Mouse (Mus musculus): Measurements from ENCODE around the gene Hoxa4.

The Hoxa4 gene

DNA sequence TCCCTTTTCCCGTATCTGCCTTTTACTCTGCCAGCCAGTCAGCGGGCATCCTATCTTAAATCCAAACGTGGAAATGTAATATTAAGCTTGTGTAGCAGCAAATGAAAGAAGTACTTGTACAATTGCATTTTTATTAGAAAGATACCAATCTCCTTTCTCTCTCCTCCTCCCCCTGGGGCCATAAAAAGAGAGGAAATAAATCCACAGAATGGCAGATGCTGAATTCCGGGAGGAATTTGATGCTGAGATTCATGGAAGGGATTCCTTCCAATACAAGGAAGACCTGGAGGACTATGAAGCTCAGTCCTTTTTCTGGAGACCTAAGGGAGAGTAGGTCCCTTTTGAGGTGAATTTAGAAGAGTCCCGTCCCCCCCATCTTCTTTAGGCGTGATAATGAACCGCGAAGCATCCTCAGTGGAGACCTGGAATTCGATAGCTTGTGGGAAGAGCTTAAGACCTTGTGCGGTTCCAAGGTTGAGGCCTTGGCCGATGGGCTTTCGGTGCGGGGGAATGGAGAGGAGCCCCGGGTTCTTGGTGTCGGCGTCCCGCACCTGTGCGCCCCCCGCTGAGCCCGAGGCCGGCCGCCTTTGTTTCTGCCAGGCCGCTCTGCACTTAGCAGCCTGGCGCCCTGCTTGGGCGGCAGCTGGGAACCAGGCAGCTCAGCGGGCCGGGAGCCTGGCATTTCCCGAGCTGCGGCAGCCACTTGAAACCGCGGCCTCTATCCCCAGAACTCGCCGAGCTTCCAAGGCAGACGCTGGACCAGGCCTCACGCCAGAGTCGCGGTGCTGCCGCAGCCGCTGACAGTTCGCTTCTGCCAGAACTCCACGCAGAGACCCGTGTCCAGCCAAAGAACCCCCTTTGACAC is 23.1 kb downstream of the Hoxa4 start:
- in situ Hi-C loops (cut with MboI, MseI) = no loop called here

DNA sequence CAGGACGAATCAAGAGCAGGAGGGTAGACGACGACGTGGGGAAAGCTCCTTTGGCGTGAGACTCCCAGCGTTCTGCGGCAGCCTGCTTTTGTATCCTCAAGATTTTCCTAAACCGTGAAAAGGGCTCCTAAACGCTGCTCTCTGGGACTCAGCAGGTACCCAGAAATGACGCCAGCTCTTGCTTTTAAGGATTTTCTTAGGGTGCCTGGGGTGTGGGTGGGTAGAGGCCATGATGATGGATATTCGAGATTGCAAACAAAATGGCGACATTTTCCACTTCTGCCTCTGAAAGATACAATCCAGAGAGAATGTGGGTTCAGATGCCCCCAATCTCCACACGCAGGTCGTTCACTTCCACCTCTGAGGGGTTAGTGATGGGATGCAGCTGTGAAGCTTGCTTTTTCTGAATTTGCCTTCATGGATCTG is 23.8 kb downstream of the Hoxa4 start:
- in situ Hi-C loops (cut with MboI, MseI) = no loop called here

DNA sequence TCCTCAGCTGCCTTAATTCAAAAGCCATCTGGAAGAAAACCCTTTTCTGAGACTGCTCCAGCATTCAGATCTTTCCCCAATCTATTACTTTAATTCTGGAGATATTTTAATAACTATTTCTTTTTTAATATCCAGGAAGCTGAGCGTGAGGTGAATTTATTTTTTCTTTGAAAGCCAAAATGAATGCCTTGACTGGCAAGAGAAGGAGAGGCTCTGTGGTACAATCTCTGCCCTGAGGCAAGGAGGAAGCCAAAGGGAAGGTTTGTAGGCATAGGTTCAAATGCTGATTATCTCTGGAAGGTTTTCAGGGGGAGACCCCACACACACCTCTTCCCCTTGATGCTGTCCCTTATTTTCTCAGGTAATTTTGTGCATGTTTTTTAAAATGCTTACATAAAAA is 24.4 kb downstream of the Hoxa4 start:
- in situ Hi-C loops (cut with MboI, MseI) = no loop called here

DNA sequence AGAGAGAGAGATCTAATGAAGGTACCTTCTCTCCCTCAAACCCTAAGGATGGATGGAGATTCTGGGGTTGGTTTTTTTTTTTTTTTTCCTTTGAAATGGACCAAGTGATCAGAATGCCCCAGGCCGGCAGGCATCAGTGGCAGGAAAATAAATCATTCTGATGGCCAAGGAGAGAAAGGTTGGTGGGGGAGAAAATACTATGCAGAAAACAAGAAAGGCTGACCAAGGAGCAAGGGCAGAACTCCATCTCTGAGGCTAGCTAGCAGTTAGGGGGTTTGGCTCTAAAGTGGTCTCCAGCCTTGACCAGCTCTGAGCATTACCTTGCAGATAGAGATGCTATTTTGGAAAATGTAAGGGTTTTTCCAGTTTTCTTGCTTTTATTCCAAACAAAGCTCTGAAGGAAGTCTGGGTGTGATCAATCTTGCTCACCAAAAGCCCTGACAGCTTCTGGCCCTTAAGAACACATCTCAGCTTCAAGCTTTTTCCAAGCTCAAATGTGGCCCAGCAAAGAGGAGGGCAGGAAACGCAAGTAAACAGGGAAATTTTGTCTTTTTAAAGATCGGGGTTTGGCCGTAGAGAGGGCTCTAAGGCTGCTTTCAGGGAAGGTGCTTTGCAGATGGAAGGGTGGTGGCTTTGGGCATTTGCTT is 25.0 kb downstream of the Hoxa4 start:
- in situ Hi-C loops (cut with MboI, MseI) = no loop called here

DNA sequence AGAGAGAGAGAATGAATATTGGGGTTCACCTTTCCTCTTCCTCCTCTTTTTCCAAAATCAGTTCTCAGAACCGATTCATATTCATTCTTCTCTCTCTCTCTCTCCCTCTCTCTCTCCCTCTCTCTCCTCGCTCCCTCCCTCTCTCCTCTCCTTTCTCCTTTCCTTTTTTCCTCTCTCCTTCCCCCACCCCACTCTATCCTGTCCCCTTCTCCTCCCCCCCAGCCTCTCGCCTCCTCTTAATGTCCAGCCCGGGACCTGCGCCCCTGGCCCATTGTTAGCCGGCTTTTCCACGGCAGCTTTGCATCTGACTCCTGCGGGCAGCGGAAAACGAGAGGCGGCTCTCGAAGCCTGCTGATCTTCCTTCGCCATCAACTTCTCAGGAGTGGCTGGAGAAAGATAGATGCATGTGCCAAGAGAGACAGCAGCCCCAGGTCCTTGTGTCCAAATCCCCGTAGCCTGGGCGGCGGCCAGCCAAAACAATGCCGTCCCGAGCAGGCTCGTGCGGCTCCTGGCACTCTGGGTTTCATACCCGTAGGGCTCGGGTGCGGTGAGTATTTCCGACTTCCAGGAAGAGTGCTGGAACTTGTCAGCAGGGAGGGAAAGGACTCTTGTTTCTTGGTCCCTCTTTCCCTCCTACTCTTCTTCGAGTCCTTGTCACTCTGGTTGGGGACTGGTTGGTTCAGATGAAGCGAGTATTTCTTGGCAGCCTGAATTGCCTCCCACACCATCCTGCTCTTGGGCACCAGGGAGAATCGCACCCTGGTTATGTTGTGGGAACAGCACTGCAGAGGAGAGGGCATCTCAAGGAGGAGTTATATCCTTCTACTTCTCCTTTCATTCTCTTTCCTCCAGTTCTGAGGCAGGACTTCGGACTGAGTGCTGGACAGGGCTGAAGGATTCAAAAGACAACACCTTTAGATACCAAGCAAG is 25.8 kb downstream of the Hoxa4 start:
- in situ Hi-C loops (cut with MboI, MseI) = no loop called here

- in situ Hi-C loops (cut with MboI, MseI) = no loop called here
These were observed 26.7 kb downstream of the Hoxa4 start, which contains the start of gene Hoxa2 for GRCm38 (mm10) chr6:52164626-52165440. Gene Hoxa2 (minus strand): TSS chr6:52164831.

DNA sequence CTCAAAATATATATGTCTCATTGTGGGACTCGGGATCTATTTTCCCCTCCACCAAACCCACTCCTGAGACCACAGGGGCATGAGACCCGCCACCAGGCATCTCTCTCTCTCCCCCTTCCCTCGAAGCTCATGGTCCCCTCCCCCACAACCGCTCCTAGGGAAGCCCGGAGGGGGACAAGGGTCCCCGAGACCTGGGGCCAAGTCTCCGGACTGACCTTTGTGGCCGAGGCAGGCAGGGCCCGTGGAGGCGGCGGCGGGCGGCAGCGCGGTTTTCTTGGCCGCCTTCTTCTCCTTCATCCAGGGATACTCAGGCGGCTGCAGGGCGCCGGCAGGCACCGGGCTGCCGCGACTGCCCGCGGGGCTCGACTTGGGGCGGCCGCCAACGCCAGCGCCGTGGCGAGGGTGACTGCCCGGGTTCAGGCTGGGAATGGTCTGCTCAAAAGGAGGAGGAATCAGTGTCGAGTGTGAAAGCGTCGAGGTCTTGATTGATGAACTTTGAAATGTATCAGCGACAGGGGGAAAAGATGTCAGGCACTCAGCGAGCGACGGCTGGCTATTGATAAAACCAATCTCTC is 27.4 kb downstream of the Hoxa4 start:
- in situ Hi-C loops (cut with MboI, MseI) = no loop called here

- in situ Hi-C loops (cut with MboI, MseI) = no loop called here
These were observed 28.1 kb downstream of the Hoxa4 start for GRCm38 (mm10) chr6:52163366-52164031.

GRCm38 (mm10) chr6:52162611-52163365 is 28.8 kb downstream of the Hoxa4 start:
- in situ Hi-C loops (cut with MboI, MseI) = no loop called here

- in situ Hi-C loops (cut with MboI, MseI) = no loop called here
These were observed 29.5 kb downstream of the Hoxa4 start for GRCm38 (mm10) chr6:52162093-52162380.

GRCm38 (mm10) chr6:52161336-52162092 is 30.0 kb downstream of the Hoxa4 start:
- in situ Hi-C loops (cut with MboI, MseI) = no loop called here

- in situ Hi-C loops (cut with MboI, MseI) = no loop called here
These were observed 30.8 kb downstream of the Hoxa4 start for GRCm38 (mm10) chr6:52160511-52161335.

DNA sequence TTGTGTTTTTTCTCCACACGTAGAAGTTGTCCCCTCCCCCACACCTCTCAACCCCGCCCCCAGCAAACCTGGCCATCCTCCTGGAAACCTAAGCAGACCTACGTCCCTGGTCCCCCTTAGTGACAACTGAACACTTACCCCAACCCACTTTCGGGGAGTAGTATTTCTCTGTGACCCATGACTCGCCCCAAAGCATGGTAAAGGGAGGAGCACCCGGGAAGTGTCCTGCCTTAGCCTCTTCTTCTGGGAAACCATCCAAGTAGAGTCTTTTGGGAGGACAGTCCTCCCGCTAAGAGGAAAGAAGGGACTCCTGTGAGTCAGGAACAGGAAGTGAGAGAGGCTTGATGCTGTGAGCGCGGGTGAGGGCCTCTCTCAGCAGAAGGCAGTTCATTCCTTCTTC is 31.6 kb downstream of the Hoxa4 start:
- in situ Hi-C loops (cut with MboI, MseI) = no loop called here

- in situ Hi-C loops (cut with MboI, MseI) = no loop called here
These were observed 32.3 kb downstream of the Hoxa4 start for GRCm38 (mm10) chr6:52159164-52159761.

- in situ Hi-C loops (cut with MboI, MseI) = no loop called here
These were observed 33.1 kb downstream of the Hoxa4 start, which contains the start of gene Hoxa1 for GRCm38 (mm10) chr6:52158276-52159051. Gene Hoxa1 (minus strand): TSS chr6:52158317.

- in situ Hi-C loops (cut with MboI, MseI) = no loop called here
These were observed 33.9 kb downstream of the Hoxa4 start for GRCm38 (mm10) chr6:52157466-52158275.
